Mouse (Mus musculus) ovary, postnatal 36 days (tissue): ENCODE measurements around the gene Gm10340.
"Not testable (repeated sequence)": the region's sequence is repeated elsewhere in the genome, so short reads cannot be mapped to it uniquely, and the experiment has no call there.

ENCODE experiments used
- DNase-seq: peaks from one replicate; pipeline ENCODE4 v3.0.0; 2022; ENCODE audit warnings: low spot score, mixed read lengths

Gm10340 gene

DNA sequence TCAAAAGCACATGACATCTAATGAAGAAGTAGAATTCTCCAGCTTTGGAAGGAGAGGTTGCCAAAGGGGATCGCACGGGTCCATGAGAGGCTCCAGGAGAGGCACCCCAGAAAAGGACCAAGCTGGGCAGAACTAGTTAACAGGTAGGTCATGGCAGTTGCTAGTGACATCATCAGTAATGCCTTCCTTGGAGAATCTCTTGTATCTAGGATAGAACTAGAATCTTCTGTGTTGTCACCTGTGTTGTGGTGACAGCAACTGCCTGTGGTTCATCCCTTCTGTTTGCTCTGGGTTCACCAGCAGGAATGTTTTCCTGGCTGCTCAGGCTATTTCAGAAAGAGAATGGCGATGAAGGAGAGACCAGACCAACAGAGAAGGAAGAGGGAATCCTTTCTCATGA is at the start of gene Gm10340:
TSS of gene Gm10340 (plus strand) at position 301 of the 400 bp plus-strand sequence.
- not testable (repeated sequence) for DNase-seq

DNA sequence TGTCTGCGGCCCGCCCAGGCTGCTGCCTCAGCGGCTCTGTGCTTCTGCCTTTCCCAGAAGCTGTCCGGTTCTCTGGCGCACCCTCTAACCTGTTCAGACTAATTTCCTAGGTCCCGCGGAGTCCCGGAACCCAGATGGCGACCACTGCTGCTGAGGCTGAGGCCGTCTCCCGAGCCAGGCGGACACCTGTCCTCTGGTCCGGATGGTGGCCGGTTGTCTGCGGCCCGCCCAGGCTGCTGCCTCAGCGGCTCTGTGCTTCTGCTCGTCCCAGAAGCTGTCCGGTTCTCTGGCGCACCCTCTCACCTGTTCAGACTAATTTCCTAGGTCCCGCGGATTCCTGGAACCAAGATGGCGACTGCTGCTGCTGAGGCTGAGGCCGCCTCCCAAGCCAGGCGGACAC is 17.7 kb upstream of the Gm10340 start:
- DNase-seq = peak; percentile 7

DNA sequence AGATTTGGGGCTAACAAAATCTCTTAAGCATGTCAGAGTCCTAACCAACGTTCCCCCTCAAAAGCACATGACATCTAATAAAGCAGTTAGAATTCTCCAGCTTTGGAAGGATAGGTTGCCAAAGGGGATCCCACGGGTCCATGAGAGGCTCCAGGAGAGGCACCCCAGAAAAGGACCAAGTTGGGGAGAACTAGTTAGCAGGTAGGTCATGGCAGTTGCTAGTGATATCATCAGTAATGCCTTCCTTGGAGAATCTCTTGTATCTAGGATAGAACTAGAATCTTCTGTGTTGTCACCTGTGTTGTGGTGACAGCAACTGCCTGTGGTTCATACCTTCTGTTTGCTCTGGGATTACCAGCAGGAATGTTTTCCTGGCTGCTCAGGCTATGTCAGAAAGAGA is 54.2 kb downstream of the Gm10340 start, which contains the start of gene Gm5795:
TSS of gene Gm5795 (plus strand) at position 301 of the 400 bp plus-strand sequence.
- DNase-seq = not testable (repeated sequence)
